Mouse (Mus musculus): ENCODE measurements around the gene Mapre3.

- no peak for TF ChIP-seq CEBPB (IDR thresholded peaks at IDR 0.05; ENCODE audit: insufficient read depth, poor library complexity, severe bottlenecking)
- no peak for TF ChIP-seq REST (IDR thresholded peaks at IDR 0.05; ENCODE audit: insufficient read depth, insufficient read length)
- no peak for TF ChIP-seq POLR2A (IDR thresholded peaks at IDR 0.05; ENCODE audit: insufficient read length, low read depth)
- TF ChIP-seq E2F4 (IDR thresholded peaks at IDR 0.05; ENCODE audit: insufficient read depth) = no peak
- no peak for TF ChIP-seq SRF (IDR thresholded peaks at IDR 0.05; ENCODE audit: control insufficient read depth, insufficient read length, low read depth)
- no peak for TF ChIP-seq MYOD1 (IDR thresholded peaks at IDR 0.05; ENCODE audit: control insufficient read depth in 1 of 3, insufficient read length in 2 of 3, low read depth in 2 of 3)
- no peak for TF ChIP-seq TCF3 (IDR thresholded peaks at IDR 0.05; ENCODE audit: insufficient read length, low read depth)
- no peak for TF ChIP-seq MAX (IDR thresholded peaks at IDR 0.05; ENCODE audit: low read depth)
- TF ChIP-seq POLR2AphosphoS2 (IDR thresholded peaks at IDR 0.05; ENCODE audit: insufficient read length, low read depth) = no peak
- TF ChIP-seq TCF12 (IDR thresholded peaks at IDR 0.05; ENCODE audit: insufficient read depth, poor library complexity, severe bottlenecking) = no peak
- no peak for TF ChIP-seq USF1 (IDR thresholded peaks at IDR 0.05; ENCODE audit: low read depth)
Measured at GRCm38 (mm10) chr5:30823091-30823490, 8.7 kb downstream of the Mapre3 start.

All from myocyte (in vitro differentiated cells).